Mouse (Mus musculus) cortical plate, adult 2 months (tissue): ENCODE measurements around the gene AC134908.4. TPM values are rescaled to one million over a fixed set of nuclear protein-coding genes. Genes with fewer than 3 reads are reported as not detected.
A peak's percentile ranks its signal among the peaks of the same experiment; 100 is the strongest.

Experiments used
- H3K27ac ChIP-seq: fragments of 200-500 bp; 2 replicates; pipeline ENCODE4 v1.5.1; 2012; ENCODE audit warnings: low read length, control low read depth, inconsistent platforms; ENCODE audit not compliant: insufficient read depth
- H3K4me1 ChIP-seq: fragments of 200-500 bp; 2 replicates; pipeline ENCODE4 v1.6.1; 2011; ENCODE audit warnings: low read length; ENCODE audit not compliant: control insufficient read depth, insufficient read depth
- H3K4me3 ChIP-seq: fragments of 200-500 bp; 2 replicates; pipeline ENCODE4 v1.5.1; 2011; ENCODE audit warnings: mild to moderate bottlenecking, low read length, control low read depth; ENCODE audit not compliant: insufficient read depth
- CTCF ChIP-seq: fragments of 200-500 bp; IDR thresholded peaks from 2 replicates; pipeline ENCODE4 v1.5.1; 2011; ENCODE audit warnings: mild to moderate bottlenecking, control low read depth, low read length; ENCODE audit not compliant: insufficient read depth; ENCODE audit errors: extremely low read depth
- POLR2A ChIP-seq: fragments of 200-500 bp; IDR thresholded peaks from 2 replicates; pipeline ENCODE4 v1.6.1; 2011; ENCODE audit warnings: mild to moderate bottlenecking, low read length, control low read depth; ENCODE audit not compliant: insufficient read depth; ENCODE audit errors: extremely low read depth
- polyA plus RNA-seq: library from polyadenylated mRNA; depleted of rRNA; stranded (reverse); fragments of >200 nt; gene quantifications from 2 replicates; pipeline ENCODE4 v1.2.3, GENCODE M21; 2012; rRNA removed

AC134908.4 gene
- 2.3 and 4.0 TPM in 2 replicates for polyA plus RNA-seq

- H3K4me3 ChIP-seq, result peak within 1 kb of the TSS; percentile 41
- H3K4me1 ChIP-seq, result peaks cover 5% of the 10 kb centered on the region
- H3K27ac ChIP-seq, result peak within 1 kb of the TSS; percentile 82
- TF ChIP-seq CTCF (no peak), POLR2A (no peak)
Measured at GRCm38 (mm10) chr17:25795609-25796092, at the start of gene AC134908.4. AC134908.4 (minus strand) TSS chr17:25795659.

- Histone ChIP-seq H3K4me3 (peak within 1 kb of the TSS; percentile 85), H3K27ac (peak within 1 kb of the TSS; percentile 82), H3K4me1 (peaks cover 5% of the 10 kb centered on the region)
- no peak for TF ChIP-seq CTCF
- peak; percentile 71; the same call in 1 of the 2 replicates for TF ChIP-seq POLR2A
Measured at GRCm38 (mm10) chr17:25844396-25844901, 49.0 kb upstream of the AC134908.4 start, which contains the start of gene Rhot2. Rhot2 (minus strand) TSS chr17:25844851.

GRCm38 (mm10) chr17:25843636-25844395, 48.4 kb upstream of the AC134908.4 start:
- peak overlapping the region; percentile 82 for H3K27ac ChIP-seq
- peaks cover 5% of the 10 kb centered on the region for H3K4me1 ChIP-seq
- H3K4me3 ChIP-seq, result peak overlapping the region; percentile 85
- TF ChIP-seq POLR2A, result no peak
- no peak for TF ChIP-seq CTCF

- Histone ChIP-seq H3K4me1 (peaks cover 5% of the 10 kb centered on the region), H3K4me3 (peak overlapping the region; percentile 85; the same call in 1 of the 2 replicates), H3K27ac (no peak overlapping the region)
- TF ChIP-seq POLR2A, result no peak
- TF ChIP-seq CTCF, result no peak
Measured at GRCm38 (mm10) chr17:25843122-25843521, 47.7 kb upstream of the AC134908.4 start.

- no peak for TF ChIP-seq CTCF
- no peak for TF ChIP-seq POLR2A
Measured at GRCm38 (mm10) chr17:25842509-25842908, 47.0 kb upstream of the AC134908.4 start.

GRCm38 (mm10) chr17:25841117-25841880, 45.8 kb upstream of the AC134908.4 start, which contains the start of gene Gm20683:
Gm20683 (minus strand) TSS chr17:25841763.
- TF ChIP-seq POLR2A (no peak), CTCF (no peak)
- no peak within 1 kb of the TSS; the same call in 1 of the 2 replicates for H3K4me3 ChIP-seq

More at GRCm38 (mm10) chr17:25842509-25842908, 47.0 kb upstream of the AC134908.4 start:
- H3K27ac ChIP-seq, result no peak overlapping the region
- peaks cover 5% of the 10 kb centered on the region for H3K4me1 ChIP-seq
- H3K4me3 ChIP-seq, result no peak overlapping the region; the same call in 1 of the 2 replicates

GRCm38 (mm10) chr17:25840519-25840918, 45.1 kb upstream of the AC134908.4 start:
- no peak overlapping the region for H3K27ac ChIP-seq
- TF ChIP-seq POLR2A, result no peak
- no peak for TF ChIP-seq CTCF
- H3K4me3 ChIP-seq, result no peak overlapping the region
- H3K4me1 ChIP-seq, result peaks cover 8% of the 10 kb centered on the region

More at GRCm38 (mm10) chr17:25841117-25841880, 45.8 kb upstream of the AC134908.4 start, which contains the start of gene Gm20683:
- Histone ChIP-seq H3K27ac (no peak within 1 kb of the TSS), H3K4me1 (peaks cover 5% of the 10 kb centered on the region)

- no peak overlapping the region for H3K27ac ChIP-seq
- no peak for TF ChIP-seq POLR2A
- TF ChIP-seq CTCF, result no peak
- peaks cover 10% of the 10 kb centered on the region for H3K4me1 ChIP-seq
Measured at GRCm38 (mm10) chr17:25839455-25840235, 44.2 kb upstream of the AC134908.4 start.

More at GRCm38 (mm10) chr17:25839455-25840235, 44.2 kb upstream of the AC134908.4 start:
- no peak overlapping the region for H3K4me3 ChIP-seq
